ENCODE assay signal across 9 mouse cellular contexts in the genomic region with DNA sequence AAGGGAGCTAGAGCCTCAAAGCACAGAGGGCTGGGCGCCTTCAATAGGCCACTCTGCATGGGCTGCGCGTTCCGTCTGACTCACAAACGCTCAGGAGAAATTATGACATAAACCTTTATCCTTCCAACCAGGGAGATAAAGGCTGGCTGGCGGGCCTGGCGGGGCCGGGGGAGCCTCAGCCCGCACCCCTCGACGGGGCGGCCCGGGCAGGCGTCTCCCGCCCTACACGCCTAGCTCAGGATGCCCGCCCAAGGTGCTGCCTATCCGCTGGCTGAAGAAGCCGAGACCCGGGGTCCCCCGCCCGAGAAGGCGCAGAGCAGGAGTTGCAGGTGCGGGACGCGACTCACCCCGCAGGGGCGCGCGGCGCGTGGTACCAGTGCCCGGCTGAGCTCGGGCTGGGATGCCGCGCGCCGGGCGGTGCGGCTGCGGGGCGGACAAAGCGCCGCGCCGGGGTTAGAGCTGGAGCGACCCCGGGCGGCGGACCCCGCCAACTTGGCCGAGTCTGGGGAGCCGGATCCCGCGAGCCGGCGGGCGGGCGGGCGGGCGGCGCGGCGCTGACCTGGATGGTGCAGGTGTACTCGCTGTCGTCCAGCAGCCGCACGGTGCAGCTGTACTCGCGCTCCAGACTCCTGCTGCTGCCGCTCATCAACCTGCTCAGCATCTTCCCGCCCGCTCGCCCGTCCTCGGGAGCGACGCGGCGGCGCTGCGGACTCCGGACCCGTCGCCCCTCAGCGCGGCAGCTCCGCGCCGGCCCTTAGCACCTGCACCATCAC. TPM values are rescaled to one million over a fixed set of nuclear protein-coding genes. Genes with fewer than 3 reads are reported as not detected.
DNase-seq lines count a peak whose midpoint lies in the region; ATAC-seq and TF ChIP-seq lines count a peak whose summit lies in the region.
"Had no signal": no experiment of that assay in that cellular context is flagged by ENCODE, and none has a peak within 500 bp of the region (broad histone marks: within the 10 kb centered on the region; RNA-seq: fewer than 3 reads in every experiment).

No protein-coding gene starts in this region.

- H3K9ac ChIP-seq in heart, embryonic 15.5 days, result peak overlapping the region; percentile 51

- peaks cover 5% of the 10 kb centered on the region for H3K27me3 ChIP-seq in kidney, adult 2 months (replicated peaks; ENCODE audit: control insufficient read depth, insufficient read depth, low read length)
- H3K27me3 ChIP-seq in heart, embryonic 15.5 days, result peaks cover 37% of the 10 kb centered on the region
- peaks cover 14% of the 10 kb centered on the region for H3K27me3 ChIP-seq in myocyte (ENCODE audit: control insufficient read depth, insufficient read depth, insufficient read length)

- intact Hi-C loops in left cerebral cortex, postnatal 25 days (cut with DNase I), result loop anchor here (10.0 kb wide), 1 partner anchor 232 kb away; no protein-coding TSS in a partner anchor

- no peak overlapping the region for H3K27ac ChIP-seq in kidney, adult 2 months (ENCODE audit: insufficient read depth, low read depth, low read length)
- peak overlapping the region; percentile 90 for H3K27ac ChIP-seq in cortical plate, adult 2 months (ENCODE audit: insufficient read depth, low read length)
- no peak overlapping the region for H3K27ac ChIP-seq in heart, embryonic 15.5 days
- H3K27ac ChIP-seq: macrophage had no signal

- H3K79me2 ChIP-seq in myocyte (ENCODE audit: control insufficient read depth, insufficient read depth), result no peaks in the 10 kb centered on the region

- peak; percentile 69 for ATAC-seq in heart, embryonic 15.5 days (replicated peaks; ENCODE audit: insufficient number of reproducible peaks, insufficient read depth, low FRiP score, low read depth)

- peak overlapping the region; percentile 43 for H3K4me3 ChIP-seq in kidney, adult 2 months (ENCODE audit: insufficient read depth, low read depth, low read length)
- peak overlapping the region; percentile 63 for H3K4me3 ChIP-seq in cortical plate, adult 2 months (ENCODE audit: insufficient read depth, low read length)
- H3K4me3 ChIP-seq in heart, embryonic 15.5 days, result peak overlapping the region; percentile 75
- H3K4me3 ChIP-seq in myocyte, result peak overlapping the region; percentile 19

- under 1% methylated on average over 87 of the region's 90 CpGs for WGBS in kidney, adult 2 months
- under 1% methylated on average over 81 of the region's 90 CpGs for WGBS in heart, embryonic 15.5 days

- peak overlapping the region; percentile 94 for H3K4me2 ChIP-seq in heart, embryonic 15.5 days
- peak overlapping the region; percentile 95 for H3K4me2 ChIP-seq in myocyte (ENCODE audit: low read depth)

- no peak for DNase-seq in kidney, adult 2 months
- no peak for DNase-seq in kidney, adult 11 months
- DNase-seq in T-cell, adult 2 months (ENCODE audit: low spot score), result peak; percentile 11
- peak; percentile 44 to 58 for DNase-seq in left cerebral cortex, postnatal 25 days (ENCODE audit: low spot score in 2 of 2)
- DNase-seq in thymus, postnatal 25 days, result peak; percentile 18

- no peaks in the 10 kb centered on the region for H3K36me3 ChIP-seq in kidney, adult 2 months (ENCODE audit: control insufficient read depth, insufficient read depth, low read length)
- no peaks in the 10 kb centered on the region for H3K36me3 ChIP-seq in heart, embryonic 15.5 days
- H3K36me3 ChIP-seq in myocyte (ENCODE audit: control insufficient read depth, insufficient read depth), result no peaks in the 10 kb centered on the region

- no peaks in the 10 kb centered on the region; the same call in 1 of the 2 replicates for H3K4me1 ChIP-seq in kidney, adult 2 months (ENCODE audit: control insufficient read depth, insufficient read depth, low read length)
- H3K4me1 ChIP-seq in cortical plate, adult 2 months (ENCODE audit: control insufficient read depth, insufficient read depth, low read length), result no peaks in the 10 kb centered on the region
- peaks cover 13% of the 10 kb centered on the region for H3K4me1 ChIP-seq in heart, embryonic 15.5 days (replicated peaks)

- TF ChIP-seq CTCF in kidney, adult 2 months (conservative IDR thresholded peaks at IDR 0.05; ENCODE audit: insufficient read depth, insufficient read length, low read depth, low read length), result no peak
- no peak for TF ChIP-seq CTCF in cortical plate, adult 2 months (IDR thresholded peaks at IDR 0.05; ENCODE audit: extremely low read depth, insufficient read depth, low read length)

- no peaks in the 10 kb centered on the region for H3K9me3 ChIP-seq in heart, embryonic 15.5 days (replicated peaks)

- H3ac ChIP-seq in myocyte (ENCODE audit: control insufficient read depth, insufficient read length), result peak overlapping the region; percentile 52

- no peak for TF ChIP-seq POLR2A in kidney, adult 2 months (IDR thresholded peaks at IDR 0.05; ENCODE audit: low read depth, low read length)
- TF ChIP-seq POLR2A in cortical plate, adult 2 months (IDR thresholded peaks at IDR 0.05; ENCODE audit: extremely low read depth, insufficient read depth, low read length), result no peak
- TF ChIP-seq POLR2A in myocyte (IDR thresholded peaks at IDR 0.05; ENCODE audit: insufficient read length, low read depth), result no peak

TF ChIP-seq in myocyte, 11 proteins besides CTCF, POLR2A, EP300 and RAD21:
- TF ChIP-seq MYOD1 (IDR thresholded peaks at IDR 0.05; ENCODE audit: control insufficient read depth in 1 of 3, insufficient read length in 2 of 3, low read depth in 2 of 3) (peak in 1 of 3 experiments; percentile 47), SRF (IDR thresholded peaks at IDR 0.05; ENCODE audit: control insufficient read depth, insufficient read length, low read depth) (no peak)

RNA-seq across cellular contexts. Expression of gene Frmd5, which starts 0.5 kb away (rescaled TPM):
- 0.18 and 0.45 TPM in 2 replicates for polyA plus RNA-seq in kidney, adult 2 months (2012; rRNA removed)
- 47.8 and 54.0 TPM in 2 replicates for polyA plus RNA-seq in cortical plate, adult 2 months (2012; rRNA removed)
- polyA plus RNA-seq in heart, embryonic 15.5 days (2015; fragmentation: Nextera tagmentation; extraction: Ambion mirVana), result 36.6 and 47.3 TPM in 2 replicates
- total RNA-seq in left cerebral cortex, postnatal 25 days (2021), result 10 to 100 TPM; 46.4 to 51.6 TPM
- polyA plus RNA-seq in myocyte (2012; fragmentation: generic; extraction: Trizol), result 0.44 TPM
- polyA plus RNA-seq: macrophage had no signal

Comparison
In these comparisons a context has a peak if more than half of its experiments do, and no peak if none do; other contexts are left out.
1. DNase-seq: peak in T-cell, adult 2 months (single experiment), left cerebral cortex, postnatal 25 days (2 of 2) and thymus, postnatal 25 days (single experiment); none in kidney, adult 2 months (single experiment) and kidney, adult 11 months (single experiment).
2. H3K4me3 ChIP-seq: peak in every context shown above with its lines; median percentile 75 in heart, embryonic 15.5 days; 63 in cortical plate, adult 2 months; 43 in kidney, adult 2 months; 19 in myocyte.
3. RNA of gene Frmd5, which starts 0.5 kb away (polyA plus RNA-seq): 47.8 to 54.0 TPM in cortical plate, adult 2 months and 36.6 to 47.3 TPM in heart, embryonic 15.5 days; 0.18 to 0.45 TPM in kidney, adult 2 months and 0.44 TPM in myocyte (single experiment); every median in the first group is over 10 times any median in the second.